Mouse (Mus musculus): ENCODE results near the gene Mamstr.
"Not testable (repeated sequence)": the region's sequence is repeated elsewhere in the genome, so short reads cannot be mapped to it uniquely, and the experiment has no call there.

Mamstr gene

DNA sequence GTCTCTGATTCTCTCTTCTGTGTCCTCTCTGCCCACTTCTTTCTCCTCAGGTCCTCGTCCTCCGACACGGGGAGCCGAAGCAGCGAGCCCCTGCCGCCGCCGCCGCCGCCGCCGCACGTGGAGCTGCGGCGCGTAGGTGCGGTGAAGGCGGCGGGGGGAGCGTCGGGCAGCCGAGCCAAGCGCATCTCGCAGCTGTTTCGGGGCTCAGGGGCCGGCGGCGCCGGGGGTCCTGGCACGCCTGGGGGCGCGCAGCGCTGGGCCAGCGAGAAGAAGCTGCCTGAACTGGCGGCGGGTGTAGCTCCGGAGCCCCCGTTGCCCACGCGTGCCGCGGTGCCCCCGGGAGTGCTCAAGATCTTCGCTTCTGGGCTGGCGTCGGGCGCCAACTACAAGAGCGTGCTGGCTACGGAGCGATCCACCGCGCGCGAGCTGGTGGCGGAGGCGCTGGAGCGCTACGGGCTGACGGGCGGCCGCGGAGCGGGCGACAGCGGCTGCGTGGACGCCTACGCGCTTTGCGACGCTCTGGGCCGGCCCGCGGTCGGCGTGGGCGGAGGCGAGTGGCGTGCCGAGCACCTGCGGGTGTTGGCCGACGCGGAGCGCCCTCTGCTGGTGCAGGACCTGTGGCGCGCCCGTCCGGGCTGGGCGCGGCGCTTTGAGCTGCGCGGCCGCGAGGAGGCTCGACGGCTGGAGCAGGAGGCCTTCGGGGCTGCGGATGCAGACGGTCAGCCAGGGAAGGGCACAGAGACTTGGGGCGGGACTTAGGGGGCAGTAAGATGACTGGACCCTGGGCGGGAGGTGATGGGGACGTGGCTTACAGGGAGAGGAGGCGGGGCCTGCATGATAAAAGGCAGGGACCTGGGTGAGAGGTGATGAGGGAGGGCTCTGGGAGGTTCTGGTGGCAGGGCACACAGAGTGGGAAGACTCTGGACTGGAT, 11.1 kb upstream of the Mamstr start:
- peak; percentile 93 for DNase-seq

DNA sequence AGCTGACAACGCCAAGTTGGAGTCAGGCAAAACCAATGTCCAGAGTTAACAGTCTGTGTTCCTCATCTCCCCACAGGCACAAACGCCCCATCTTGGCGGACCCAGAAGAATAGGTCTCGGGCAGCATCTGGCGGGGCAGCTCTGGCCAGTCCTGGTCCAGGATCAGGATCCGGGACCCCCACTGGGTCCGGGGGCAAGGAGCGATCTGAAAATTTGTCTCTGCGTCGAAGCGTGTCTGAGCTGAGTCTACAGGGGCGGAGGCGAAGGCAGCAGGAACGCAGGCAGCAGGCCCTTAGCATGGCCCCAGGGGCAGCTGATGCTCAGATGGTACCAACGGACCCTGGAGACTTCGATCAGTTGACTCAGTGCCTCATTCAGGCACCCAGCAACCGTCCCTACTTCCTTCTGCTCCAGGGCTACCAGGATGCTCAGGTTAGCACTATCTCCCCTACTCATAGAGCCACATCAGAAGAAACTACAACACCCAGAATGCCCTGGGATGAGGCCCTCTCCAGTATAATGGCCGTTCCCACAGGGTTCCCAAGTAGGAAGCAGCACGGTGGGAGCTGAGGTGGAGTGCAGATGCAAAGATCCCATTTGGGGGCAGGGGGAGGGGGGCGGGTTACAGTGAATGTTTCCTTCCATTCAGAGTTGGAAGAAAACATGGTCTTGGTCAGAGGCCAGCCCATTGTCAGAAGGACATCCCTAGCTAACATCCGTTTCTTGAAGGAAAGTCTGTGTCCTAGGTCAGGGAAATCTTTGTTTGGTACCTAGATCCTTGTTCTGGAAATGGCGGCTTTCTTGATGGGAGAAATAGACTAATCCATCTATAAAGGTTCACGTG, 9.5 kb upstream of the Mamstr start:
- peak; percentile 63 for DNase-seq

DNA sequence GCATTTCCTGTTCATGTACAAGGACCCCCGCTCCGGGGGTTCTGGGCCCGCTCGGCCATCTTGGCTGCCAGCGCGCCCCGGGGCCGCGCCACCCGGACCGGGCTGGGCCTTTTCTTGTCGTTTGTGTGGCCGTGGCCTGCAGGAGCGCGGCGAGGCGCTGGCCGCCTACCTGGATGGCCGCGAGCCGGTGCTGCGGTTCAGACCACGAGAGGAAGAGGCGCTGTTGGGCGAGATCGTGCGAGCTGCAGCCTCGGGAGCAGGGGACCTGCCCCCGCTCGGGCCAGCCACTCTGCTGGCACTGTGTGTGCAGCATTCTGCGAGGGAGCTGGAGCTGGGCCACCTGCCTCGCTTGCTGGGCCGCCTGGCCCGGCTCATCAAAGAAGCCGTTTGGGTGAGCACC, 7.3 kb upstream of the Mamstr start:
- no peak for DNase-seq

DNA sequence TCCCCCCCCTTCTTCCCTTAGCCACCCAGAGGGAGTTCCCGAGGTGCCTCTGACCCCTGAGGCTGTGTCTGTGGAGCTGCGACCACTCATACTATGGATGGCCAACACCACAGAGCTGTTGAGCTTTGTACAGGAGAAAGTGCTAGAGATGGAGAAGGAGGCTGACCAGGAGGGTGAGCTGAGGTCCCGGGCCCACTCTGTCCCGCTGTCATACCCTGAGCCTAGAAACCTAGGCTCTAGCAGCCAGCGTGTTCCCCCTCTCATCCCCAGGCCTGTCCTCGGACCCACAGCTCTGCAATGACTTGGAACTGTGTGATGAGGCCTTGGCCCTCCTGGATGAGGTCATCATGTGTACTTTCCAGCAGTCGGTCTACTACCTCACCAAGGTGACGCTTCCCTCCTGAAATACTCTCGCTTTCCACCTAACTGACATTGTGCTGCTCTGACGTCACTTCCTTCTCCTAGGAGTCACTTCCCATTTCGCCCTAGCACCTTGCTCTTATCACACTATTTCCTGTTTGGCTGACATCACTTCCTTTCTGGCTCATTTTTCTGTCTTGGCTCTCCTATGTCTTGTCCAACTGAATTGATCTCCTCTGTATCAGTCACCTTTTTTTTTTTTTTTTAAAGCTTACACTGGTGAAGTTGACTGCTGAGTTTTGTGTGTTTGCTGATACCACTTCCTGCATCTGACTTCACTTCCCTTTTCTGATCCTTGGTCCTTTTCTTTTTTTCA, 4.7 kb upstream of the Mamstr start:
- peak; percentile 78 for DNase-seq

DNA sequence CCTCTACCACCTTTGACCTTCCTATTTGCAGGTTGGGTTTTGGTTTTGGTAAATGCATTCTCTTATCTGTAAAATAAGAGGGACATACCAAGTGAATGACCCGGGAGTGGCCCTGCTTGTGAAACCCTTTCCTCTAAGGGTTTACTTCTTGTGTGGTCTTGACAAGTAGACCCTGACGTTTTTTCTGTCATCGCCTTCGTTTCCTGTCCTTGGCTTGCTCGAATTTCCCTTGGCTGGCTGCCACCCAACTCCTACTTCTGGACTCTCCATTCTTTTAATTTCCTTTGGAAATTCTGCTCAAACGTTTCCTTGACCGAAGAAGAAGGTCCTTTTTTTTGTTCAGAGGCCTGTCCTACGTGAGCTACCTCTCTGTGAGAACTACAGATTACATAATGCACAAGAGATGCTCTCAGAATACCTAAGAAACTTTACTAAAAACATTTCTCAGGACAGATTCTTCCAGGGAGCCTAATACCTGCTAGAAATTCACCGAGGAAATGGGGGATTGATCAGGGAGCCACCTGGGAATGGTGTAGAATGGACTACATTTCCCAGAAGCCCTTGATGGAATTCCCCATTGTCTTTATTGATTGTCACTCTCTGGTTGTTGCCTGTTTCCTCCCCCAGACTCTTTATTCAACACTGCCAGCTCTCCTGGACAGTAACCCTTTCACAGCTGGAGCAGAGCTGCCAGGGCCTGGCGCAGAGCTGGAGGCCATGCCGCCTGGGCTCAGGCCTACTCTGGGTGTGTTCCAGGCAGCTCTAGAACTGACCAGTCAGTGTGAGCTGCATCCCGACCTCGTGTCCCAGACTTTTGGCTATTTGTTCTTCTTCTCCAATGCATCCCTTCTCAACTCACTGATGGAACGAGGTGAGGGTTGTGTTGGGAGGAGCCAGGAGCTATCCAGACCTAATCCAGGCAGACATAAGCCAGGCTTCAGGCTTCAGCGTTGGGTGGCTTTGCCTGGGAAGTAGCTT, 3.8 kb upstream of the Mamstr start:
- peak; percentile 69 for DNase-seq

DNA sequence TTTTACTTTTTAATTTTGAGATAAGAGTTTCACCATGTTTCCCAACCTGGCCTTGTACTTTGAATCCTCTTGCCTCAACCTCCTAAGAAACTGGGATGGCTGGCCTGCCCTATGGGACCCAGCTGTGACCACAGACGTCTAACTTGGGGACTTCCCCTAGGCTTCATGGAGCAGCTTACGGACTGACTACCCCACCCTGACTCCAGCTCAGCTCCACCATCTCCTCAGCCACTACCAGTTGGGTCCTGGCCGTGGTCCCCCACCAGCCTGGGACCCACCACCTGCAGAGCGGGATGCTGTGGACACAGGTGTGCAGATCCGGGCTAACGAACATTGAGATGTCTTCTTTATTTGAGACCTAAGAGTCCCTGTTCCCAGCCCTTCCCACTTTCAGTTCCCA, 2.1 kb upstream of the Mamstr start:
- DNase-seq: no peak

DNA sequence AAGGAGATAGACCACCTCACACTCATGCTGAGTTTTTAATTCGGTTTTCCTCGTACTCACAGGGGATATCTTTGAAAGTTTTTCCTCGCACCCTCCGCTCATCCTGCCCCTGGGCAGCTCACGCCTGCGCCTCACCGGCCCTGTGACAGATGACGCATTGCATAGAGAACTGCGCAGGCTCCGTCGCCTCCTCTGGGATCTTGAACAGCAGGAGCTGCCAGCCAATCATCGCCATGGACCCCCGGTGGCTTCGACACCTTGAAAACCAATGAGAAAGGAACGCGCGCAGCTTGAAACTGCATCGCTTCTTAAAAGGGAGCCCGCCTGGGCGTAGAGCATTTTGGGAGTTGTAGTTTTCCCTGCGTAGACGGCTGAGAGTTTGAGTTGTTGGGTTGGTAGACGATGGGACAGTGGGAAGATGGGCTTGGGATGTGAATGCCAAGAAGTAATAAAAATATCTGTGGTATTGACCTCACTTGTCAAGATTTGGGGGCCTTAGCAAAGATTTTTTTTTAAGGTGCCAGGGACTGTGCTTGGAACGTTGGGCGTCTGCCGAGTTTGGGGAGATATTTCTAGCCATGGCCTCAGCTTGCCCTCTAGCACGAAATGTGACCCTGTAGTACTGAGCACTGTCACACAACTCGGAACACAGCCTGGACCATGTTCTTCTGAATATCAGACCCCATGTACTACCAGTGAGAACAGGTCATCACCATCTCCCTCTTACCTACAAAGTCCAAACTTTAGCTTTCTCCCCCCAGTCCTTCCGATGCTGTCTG, 965 bp upstream of the Mamstr start:
- DNase-seq: peak; percentile 94

DNA sequence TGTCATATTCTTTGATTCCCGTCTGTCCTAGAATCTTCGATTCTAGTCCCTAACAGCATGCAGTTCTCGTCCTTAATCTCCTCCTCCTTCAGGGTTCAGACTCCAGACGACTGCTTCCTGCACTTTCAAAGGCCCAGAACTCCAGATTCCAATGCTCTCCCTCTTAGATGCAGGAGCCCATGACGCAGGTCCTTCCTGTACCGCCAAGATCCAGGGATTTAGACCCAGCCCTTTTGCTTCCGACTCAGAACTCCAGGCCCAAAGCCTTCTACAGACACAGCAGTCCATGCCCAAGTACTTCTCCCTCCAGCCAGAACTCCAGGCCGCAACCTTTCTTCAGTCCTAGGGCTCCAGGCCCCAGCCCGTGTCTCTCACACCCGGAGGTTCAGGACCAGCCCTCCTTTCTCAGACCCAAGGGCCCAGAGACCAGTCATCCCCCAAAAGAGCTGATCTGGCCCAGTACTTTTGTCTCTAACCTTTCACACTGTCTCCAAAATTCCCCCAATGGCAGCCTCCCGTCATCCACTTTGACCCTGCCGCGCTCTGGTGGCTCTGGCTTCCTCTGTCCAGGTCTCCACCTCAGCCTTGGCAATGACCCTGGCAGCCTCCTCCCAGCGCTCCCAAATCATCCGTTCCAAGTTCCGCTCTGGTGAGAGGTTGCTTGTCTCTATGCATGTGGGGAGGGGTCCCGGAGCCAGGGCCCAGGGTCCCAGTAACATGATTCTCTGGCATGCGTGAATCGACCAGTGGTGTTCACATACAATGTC, 597 bp downstream of the Mamstr start:
- no peak for DNase-seq

DNA sequence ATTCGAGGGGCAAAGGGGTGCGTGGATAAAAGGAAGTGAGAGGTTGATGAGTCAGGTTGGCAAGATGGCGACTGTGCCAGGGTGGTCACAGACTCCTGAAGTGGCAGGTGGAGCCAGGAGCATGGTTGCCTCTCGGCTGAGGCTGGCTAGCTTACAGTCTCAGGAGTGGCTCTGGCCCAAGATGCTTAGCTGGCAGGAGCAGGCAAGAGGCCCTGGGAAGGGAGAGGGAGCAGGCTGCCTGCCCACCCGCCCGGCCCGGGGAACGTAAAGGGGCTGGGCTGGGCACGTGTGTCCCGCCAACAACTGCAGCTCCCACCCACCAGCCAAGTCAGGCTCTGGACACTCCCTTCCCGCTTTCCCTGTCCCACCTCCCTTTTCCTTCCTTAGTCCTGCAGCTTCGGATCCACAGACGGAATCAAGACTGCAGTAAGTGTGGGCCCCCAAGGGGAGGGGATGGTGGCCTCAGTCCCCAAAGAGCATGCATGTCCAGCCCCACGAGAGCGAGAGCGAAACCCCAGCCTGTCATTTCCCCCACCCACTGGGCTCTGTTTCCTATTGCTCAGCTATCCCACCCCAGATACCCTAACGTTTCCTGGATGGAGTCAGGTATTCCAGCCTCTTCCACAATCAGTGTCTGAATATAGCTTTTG, 1.7 kb downstream of the Mamstr start:
- DNase-seq: peak; percentile 59

DNA sequence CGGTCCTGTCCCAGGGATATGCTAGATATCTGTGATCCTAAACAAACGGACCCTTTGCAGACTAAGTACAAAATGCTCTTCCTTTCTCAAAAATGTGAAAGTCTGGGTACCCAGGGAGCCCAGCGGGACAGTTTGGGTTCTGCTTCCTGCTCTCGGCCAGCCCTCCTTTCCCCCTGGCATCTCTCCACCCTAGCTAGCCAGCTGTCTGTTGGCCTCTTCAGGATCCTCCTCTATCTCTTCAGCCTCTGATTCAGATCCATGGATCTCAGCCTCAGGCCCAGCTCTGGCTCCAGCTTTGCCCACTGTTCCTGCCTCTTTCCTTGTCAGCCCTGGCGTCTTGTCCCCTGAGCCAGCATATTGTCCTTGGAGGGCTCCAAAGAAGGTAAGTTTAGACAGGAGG, 2.3 kb downstream of the Mamstr start:
- no peak for DNase-seq

DNA sequence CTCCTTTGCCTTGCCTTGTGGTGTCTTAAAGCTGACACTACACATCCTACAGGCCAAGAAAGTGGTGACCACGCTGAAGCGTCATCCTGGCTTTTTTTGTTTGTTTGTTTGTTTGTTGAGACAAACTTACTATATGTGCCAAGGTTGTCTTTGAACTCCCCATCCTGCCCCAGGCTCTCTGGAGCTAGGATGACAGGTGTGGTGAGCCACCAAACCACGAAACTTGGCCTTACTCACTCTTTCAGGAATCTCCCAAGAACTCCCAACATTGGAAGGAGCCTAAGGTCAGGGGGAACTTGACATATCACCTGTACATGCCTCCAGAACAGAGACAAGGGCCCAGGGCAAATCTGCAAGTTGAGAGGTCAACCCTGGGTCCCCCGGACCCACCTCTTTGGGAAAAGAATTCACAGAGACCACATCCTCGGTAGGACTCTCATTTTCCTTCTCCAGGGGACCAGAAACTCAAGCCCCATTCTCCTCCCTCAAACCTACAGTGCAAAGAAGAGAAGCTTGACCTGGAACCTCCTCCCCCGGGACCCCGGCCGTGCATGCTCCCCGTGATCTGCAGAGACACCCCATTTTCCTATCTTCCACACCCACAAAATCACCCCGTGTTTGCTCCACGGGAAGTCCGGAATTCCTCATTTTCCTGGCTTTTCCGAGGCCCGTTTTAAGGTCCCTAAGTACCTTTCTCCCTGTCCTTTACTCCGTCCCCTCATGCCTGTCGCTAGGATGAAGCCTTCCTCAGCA, 2.9 kb downstream of the Mamstr start:
- no peak for DNase-seq

DNA sequence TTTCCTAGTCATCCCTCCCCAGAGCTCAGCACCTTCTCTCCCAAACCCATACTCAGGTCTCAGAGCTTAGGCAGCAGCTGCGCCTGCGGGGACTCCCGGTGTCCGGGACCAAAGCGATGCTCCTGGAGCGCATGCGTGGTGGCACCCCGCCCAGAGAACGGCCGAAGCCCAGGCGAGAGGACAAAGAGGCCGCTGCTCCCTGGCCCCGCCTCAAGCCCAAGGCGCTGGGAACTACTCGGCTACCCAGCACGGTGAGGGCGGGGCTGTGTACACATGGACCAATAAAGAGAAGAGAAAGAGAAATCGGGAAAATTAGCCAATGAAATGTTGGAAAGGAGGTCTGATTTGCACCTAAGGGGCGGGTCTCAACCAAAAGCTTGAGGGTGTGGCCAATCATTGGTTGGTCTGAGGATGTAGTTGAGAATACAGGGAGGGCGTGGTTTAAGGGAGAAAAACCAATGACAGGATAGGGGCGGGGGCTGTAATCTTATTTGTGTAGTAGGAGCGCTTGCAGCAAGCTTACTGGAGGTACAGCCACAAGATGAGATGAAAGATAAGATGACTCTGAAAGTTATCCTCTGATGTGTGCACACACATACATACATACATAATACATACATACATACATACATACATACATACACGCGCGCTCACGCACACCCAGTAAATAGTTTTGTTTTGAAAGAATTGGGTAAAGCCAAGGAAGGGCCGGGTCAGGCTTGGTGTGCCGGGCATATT, 3.8 kb downstream of the Mamstr start:
- peak; percentile 93 for DNase-seq

DNA sequence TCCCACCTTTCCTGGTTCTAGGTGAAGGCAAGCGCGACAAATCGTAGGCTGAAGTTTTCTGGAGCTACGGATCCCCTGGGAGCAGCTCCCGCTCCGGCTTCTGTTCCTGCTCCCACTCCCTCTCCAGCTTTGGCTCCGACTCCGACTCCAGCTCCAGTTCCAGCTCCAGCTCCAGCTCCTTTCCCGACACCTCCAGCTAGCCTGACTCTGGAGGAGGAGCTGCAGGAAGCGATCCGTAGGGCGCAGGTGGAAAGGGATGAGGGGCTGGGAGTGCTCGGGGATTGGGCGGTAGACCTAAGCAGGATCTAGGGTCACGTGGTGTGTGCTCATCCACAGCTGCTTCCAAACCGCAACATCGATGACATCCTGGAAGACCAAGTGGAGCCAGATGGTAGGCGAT, 4.4 kb downstream of the Mamstr start:
- DNase-seq: no peak

DNA sequence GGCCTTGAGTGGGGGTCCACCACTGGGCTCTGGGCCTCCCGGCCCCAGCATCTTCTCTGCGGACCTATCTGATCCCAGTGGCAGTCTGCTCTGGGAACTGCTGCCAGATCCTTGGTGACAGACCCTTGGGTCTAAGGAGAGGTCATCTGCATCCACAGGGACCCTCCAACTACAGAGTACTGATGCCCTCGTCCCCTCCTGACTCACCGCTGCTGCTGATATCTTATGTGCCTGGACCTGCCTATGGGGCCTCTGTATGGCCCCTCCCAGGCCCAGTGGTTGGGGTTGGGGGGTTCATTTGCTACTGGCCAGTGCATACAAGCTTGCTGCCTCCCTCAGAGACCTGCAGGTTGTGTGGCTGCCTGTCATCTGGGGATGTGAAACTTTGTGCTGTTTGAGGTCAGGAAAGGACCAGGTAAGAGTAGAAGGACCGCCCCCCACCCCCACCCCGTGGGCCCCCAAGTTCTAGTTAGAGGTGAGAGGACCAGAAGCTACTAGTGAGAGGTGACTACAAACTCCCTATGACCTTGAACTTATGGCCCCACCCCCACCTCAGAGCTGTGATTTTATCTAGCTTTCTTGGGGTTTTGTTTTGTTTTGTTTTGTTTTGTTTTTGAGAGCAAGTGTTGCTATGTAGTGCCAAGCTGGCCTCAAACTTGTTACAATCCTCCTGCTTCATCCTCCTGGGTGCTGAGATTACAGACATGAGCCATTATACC, 5.3 kb downstream of the Mamstr start:
- DNase-seq: no peak

DNA sequence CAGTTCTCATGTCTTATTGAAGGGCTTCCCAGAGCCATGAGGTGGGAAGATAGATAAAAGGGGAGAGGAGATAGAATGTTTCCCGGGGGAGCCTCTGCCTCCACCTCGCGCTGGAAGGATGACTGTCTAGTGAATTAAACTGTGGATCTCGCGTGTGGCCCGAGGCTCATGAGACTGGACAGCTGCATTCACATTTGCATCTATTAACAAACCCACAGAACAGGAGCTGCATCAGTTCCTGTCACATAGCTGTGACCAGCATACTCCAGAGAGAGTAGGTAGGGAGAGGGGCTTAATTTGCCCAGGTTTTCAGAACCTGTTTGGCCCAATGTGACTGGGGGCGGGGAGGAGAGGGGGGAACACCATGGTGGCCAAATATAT, 5.8 kb downstream of the Mamstr start:
- no peak for DNase-seq

DNA sequence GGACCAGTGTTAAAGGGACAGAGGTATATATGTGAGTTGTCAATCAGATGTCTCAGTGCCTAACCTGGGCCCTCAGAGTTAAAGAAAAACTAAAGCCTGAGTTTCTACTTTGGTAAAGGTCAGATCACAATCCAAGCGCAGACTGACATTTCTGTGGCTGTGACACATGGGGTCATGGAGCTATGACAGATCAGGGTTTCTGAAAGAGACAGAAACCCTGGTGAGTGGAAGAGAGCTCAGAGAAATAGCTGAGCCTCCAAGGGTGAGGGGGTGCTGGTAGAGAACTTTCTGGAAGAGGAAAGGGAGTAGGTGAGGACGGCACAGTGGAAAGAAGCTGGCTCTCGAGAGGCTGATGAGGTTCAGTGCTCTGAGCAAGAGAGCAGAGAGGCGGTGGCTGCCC, 6.9 kb downstream of the Mamstr start:
- DNase-seq: no peak

DNA sequence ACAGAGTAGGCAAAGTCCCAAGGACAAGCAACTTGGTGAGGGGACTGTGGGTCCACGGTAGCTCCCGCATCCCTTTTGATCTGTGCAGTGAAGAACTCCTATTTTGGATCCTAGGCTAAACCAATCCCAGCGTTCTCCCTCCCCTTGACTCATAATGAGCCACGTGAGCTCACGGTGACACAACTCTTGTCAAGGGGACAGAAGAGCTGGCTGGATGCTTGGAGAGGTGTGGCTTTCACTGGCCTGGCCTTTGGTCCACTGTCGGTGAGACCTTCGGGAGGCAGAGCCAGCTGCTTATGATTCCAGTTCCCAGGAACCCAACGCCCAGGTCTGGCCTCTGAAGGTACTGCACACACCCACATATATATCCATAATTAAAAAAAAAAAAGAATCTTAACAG, 9.6 kb downstream of the Mamstr start:
- DNase-seq: no peak

DNA sequence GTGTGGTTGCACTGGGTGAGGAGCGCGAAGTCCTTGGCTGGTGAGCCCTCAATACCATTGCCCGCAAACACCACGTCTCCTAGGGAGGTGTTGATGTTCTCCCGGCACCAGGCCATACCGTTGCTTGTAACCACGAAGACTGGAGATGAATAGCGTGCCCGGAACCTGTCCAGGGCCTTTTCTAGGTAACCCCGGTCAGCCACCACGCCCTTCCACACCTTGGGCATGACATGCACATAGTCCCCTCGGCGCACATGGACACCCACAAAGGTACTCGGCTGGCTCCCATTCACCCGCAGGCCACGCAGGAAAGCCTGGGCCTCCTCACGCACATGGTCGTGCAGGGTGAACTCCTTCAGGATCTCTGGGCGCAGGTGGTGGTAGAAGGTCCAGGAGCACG, 10.7 kb downstream of the Mamstr start:
- not testable (repeated sequence) for DNase-seq
